ENCODE assay signal across 8 mouse cellular contexts in genomic region chr7:98141206-98141605, GRCm38 (mm10). TPM values are rescaled to one million over a fixed set of nuclear protein-coding genes. Genes with fewer than 3 reads are reported as not detected.
DNase-seq lines count a peak whose midpoint lies in the region; ATAC-seq lines count a peak whose summit lies in the region.

No protein-coding gene starts in this region.

- peak; percentile 46 for DNase-seq in gastrocnemius, postnatal 10 days
- DNase-seq in gastrocnemius, postnatal 36 days: no peak
- peak; percentile 39 for DNase-seq in A20 (ENCODE audit: low read depth, low spot score)
- peak; percentile 55 for DNase-seq in embryo, embryonic 11 days
- DNase-seq in liver, embryonic 13.5 days: no peak
- peak; percentile 72 for DNase-seq in thymus, postnatal 4 days
- DNase-seq in right cerebral cortex, adult 2 months (ENCODE audit: low spot score in 2 of 2): no peak
- DNase-seq in left cerebral cortex, postnatal 25 days (ENCODE audit: low spot score in 2 of 2): no peak

- WGBS in liver, embryonic 13.5 days (ENCODE audit: insufficient replicate concordance): 71% methylated on average over 3 of the region's 3 CpGs

- H3K9ac ChIP-seq in liver, embryonic 13.5 days: no peak overlapping the region

- H3K27ac ChIP-seq in liver, embryonic 13.5 days: no peak overlapping the region

- H3K4me3 ChIP-seq in liver, embryonic 13.5 days (replicated peaks): no peak overlapping the region

- H3K36me3 ChIP-seq in liver, embryonic 13.5 days: peaks cover 30% of the 10 kb centered on the region

- intact Hi-C loops in gastrocnemius, postnatal 36 days (cut with DNase I): no loop called here
- intact Hi-C loops in left cerebral cortex, postnatal 25 days (cut with DNase I): no loop called here

- H3K9me3 ChIP-seq in liver, embryonic 13.5 days (replicated peaks): no peaks in the 10 kb centered on the region

- H3K4me1 ChIP-seq in liver, embryonic 13.5 days (replicated peaks): peaks cover 58% of the 10 kb centered on the region

- H3K4me2 ChIP-seq in liver, embryonic 13.5 days: no peak overlapping the region

- no peaks in the 10 kb centered on the region for H3K27me3 ChIP-seq in liver, embryonic 13.5 days

- ATAC-seq in liver, embryonic 13.5 days (ENCODE audit: low read depth): peak; percentile 53

RNA-seq across cellular contexts. Expression of gene Omp, which starts 4.1 kb away (rescaled TPM):
- under 1 TPM; 0.21 to 0.27 TPM for total RNA-seq in gastrocnemius, postnatal 10 days (2021)
- total RNA-seq in gastrocnemius, postnatal 36 days (2021): under 1 TPM in 1 of 2 experiments, not detected in 1; 0.12 TPM
- polyA plus RNA-seq in liver, embryonic 13.5 days (2015; fragmentation: Nextera tagmentation; extraction: Ambion mirVana): 0.50 and 0.76 TPM in 2 replicates
- under 1 TPM; 0.64 to 0.87 TPM for total RNA-seq in left cerebral cortex, postnatal 25 days (2021)

RNA-seq across cellular contexts. Expression of gene Myo7a, which starts 21.9 kb away (rescaled TPM):
- total RNA-seq in gastrocnemius, postnatal 10 days (2021): 1 to 10 TPM; 7.0 TPM
- total RNA-seq in gastrocnemius, postnatal 36 days (2021): 1 to 10 TPM; 2.6 to 3.2 TPM
- polyA plus RNA-seq in liver, embryonic 13.5 days (2015; fragmentation: Nextera tagmentation; extraction: Ambion mirVana): 8.0 and 8.3 TPM in 2 replicates
- 10 to 100 TPM in 1 of 2 experiments, 1 to 10 TPM in 1; 9.8 to 11.0 TPM for total RNA-seq in left cerebral cortex, postnatal 25 days (2021)

RNA-seq across cellular contexts. Expression of gene Capn5, which starts 36.9 kb away (rescaled TPM):
- total RNA-seq in gastrocnemius, postnatal 10 days (2021): 1 to 10 TPM; 4.7 TPM
- total RNA-seq in gastrocnemius, postnatal 36 days (2021): 1 to 10 TPM; 1.7 to 1.9 TPM
- 13.2 and 16.8 TPM in 2 replicates for polyA plus RNA-seq in liver, embryonic 13.5 days (2015; fragmentation: Nextera tagmentation; extraction: Ambion mirVana)
- total RNA-seq in left cerebral cortex, postnatal 25 days (2021): 10 to 100 TPM; 33.4 to 37.9 TPM

RNA-seq across cellular contexts. Expression of gene B3gnt6, which starts 58.1 kb away (rescaled TPM):
- total RNA-seq in gastrocnemius, postnatal 10 days (2021): not detected
- not detected for total RNA-seq in gastrocnemius, postnatal 36 days (2021)
- not detected in 2 replicates for polyA plus RNA-seq in liver, embryonic 13.5 days (2015; fragmentation: Nextera tagmentation; extraction: Ambion mirVana)
- under 1 TPM in 1 of 2 experiments, not detected in 1; 0.27 TPM for total RNA-seq in left cerebral cortex, postnatal 25 days (2021)

Comparison
In these comparisons a context has a peak if more than half of its experiments do, and no peak if none do; other contexts are left out.
1. DNase-seq: peak in gastrocnemius, postnatal 10 days (single experiment), A20 (single experiment), embryo, embryonic 11 days (single experiment) and thymus, postnatal 4 days (single experiment); none in gastrocnemius, postnatal 36 days (0 of 2), liver, embryonic 13.5 days (single experiment), right cerebral cortex, adult 2 months (0 of 2) and left cerebral cortex, postnatal 25 days (0 of 2).
2. RNA of gene Capn5, which starts 36.9 kb away (total RNA-seq): 33.4 to 37.9 TPM in left cerebral cortex, postnatal 25 days; 4.7 TPM in gastrocnemius, postnatal 10 days and 1.7 to 1.9 TPM in gastrocnemius, postnatal 36 days; every median in the first group is over 4 times any median in the second.